Mouse (Mus musculus): ENCODE results near the gene Slc8b1.

GRCm38 (mm10) chr5:120531631-120532030, 20.7 kb downstream of the Slc8b1 start:
- TF ChIP-seq MYOG (IDR thresholded peaks at IDR 0.05; ENCODE audit: control insufficient read depth in 1 of 3, insufficient read depth in 1 of 3, insufficient read length in 2 of 3, low read depth in 2 of 3) (no peak), POLR2A (IDR thresholded peaks at IDR 0.05; ENCODE audit: insufficient read length, low read depth) (no peak), TCF12 (IDR thresholded peaks at IDR 0.05; ENCODE audit: insufficient read depth, poor library complexity, severe bottlenecking) (no peak), SRF (IDR thresholded peaks at IDR 0.05; ENCODE audit: control insufficient read depth, insufficient read length, low read depth) (no peak), USF1 (IDR thresholded peaks at IDR 0.05; ENCODE audit: low read depth) (no peak), MAX (IDR thresholded peaks at IDR 0.05; ENCODE audit: low read depth) (no peak), POLR2AphosphoS2 (IDR thresholded peaks at IDR 0.05; ENCODE audit: insufficient read length, low read depth) (no peak), E2F4 (IDR thresholded peaks at IDR 0.05; ENCODE audit: insufficient read depth) (no peak), CEBPB (IDR thresholded peaks at IDR 0.05; ENCODE audit: insufficient read depth, poor library complexity, severe bottlenecking) (no peak)
